In the genomic region with DNA sequence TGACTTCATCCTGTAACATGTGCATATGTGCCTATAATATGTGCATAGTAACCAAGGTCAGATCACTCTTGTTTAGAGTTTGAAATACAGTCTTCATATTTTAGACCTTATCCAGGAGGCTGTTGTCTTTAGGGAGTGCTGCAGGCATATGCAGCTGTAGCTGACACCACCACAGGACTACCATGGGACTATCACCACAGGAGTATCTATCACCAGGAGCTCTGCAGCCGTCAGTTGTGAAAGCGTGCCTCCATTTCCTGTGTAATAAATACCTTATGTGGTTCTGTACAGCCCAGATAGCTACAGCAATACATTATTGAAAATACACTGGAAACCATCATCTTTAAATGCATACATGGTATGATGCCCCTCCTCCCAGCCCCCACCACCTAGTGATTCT, we compare ENCODE assay signal across 34 mouse cellular contexts. TPM values are rescaled to one million over a fixed set of nuclear protein-coding genes. Genes with fewer than 3 reads are reported as not detected.
A peak's percentile ranks its signal among the peaks of the same experiment; 100 is the strongest.
DNase-seq lines count a peak whose midpoint lies in the region; ATAC-seq lines count a peak whose summit lies in the region.
"Had no signal": no experiment of that assay in that cellular context is flagged by ENCODE, and none has a peak within 500 bp of the region (broad histone marks: within the 10 kb centered on the region; RNA-seq: fewer than 3 reads in every experiment).

No protein-coding gene starts in this region.

- 0 out of 2 replicates have a peak, but pooled peaks have one; percentile 14 for ATAC-seq in frontal cortex, adult (ENCODE audit: low TSS enrichment)
- no peak for ATAC-seq in liver, embryonic 16.5 days (ENCODE audit: low read depth)
- ATAC-seq in granulocyte monocyte progenitor cell, adult 5-6 weeks (replicated peaks; ENCODE audit: poor library complexity, severe bottlenecking) = peak; percentile 40
- ATAC-seq: activated CD4-positive, CD25-positive, alpha-beta regulatory T cell, adult 4 months; forebrain, embryonic 14.5 days; intestine, embryonic 16.5 days; midbrain, embryonic 16.5 days had no signal

- peaks cover 10% of the 10 kb centered on the region for H3K4me1 ChIP-seq in liver, embryonic 16.5 days (ENCODE audit: control insufficient read depth, low read depth, low read length)
- H3K4me1 ChIP-seq: hindbrain, embryonic 10.5 days had no signal

- no peaks in the 10 kb centered on the region for H3K36me3 ChIP-seq in liver, embryonic 16.5 days (ENCODE audit: control insufficient read depth, insufficient read depth)
- H3K36me3 ChIP-seq: embryonic facial prominence, embryonic 12.5 days; hindbrain, embryonic 10.5 days; limb, embryonic 15.5 days; liver, embryonic 15.5 days; midbrain, embryonic 10.5 days had no signal

- no peak overlapping the region for H3K4me2 ChIP-seq in liver, embryonic 16.5 days (ENCODE audit: low read depth, low read length)
- H3K4me2 ChIP-seq: embryonic facial prominence, embryonic 12.5 days; limb, embryonic 15.5 days; liver, embryonic 15.5 days had no signal

- no peak for DNase-seq in frontal cortex, postnatal 36 days (ENCODE audit: low spot score in 2 of 2)
- no peak for DNase-seq in liver
- DNase-seq in 416B (ENCODE audit: low read depth) = peak; percentile 49
- DNase-seq in right cerebral cortex, adult 2 months (ENCODE audit: low spot score in 2 of 2) = no peak
- DNase-seq in Muller cell, postnatal 12 days (ENCODE audit: inconsistent ontology term) = no peak
- DNase-seq: adrenal gland, adult 2 months; adrenal gland, postnatal 36 days; cerebellum, adult 8-10 months; cerebellum, postnatal 25 days; gastrocnemius, adult 2 months; gastrocnemius, postnatal 36 days; heart, postnatal 14 days; kidney, adult 9 months; kidney, postnatal 10 days; left cerebral cortex, postnatal 4 days; lung, postnatal 36 days; right cerebral cortex, adult 18-20 months; right cerebral cortex, postnatal 4 days; thymus, adult 18-20 months; thymus, postnatal 25 days had no signal

- no peaks in the 10 kb centered on the region for H3K9me3 ChIP-seq in liver, embryonic 16.5 days (replicated peaks; ENCODE audit: control insufficient read depth, low read length)
- H3K9me3 ChIP-seq: embryonic facial prominence, embryonic 12.5 days; hindbrain, embryonic 10.5 days; limb, embryonic 15.5 days; liver, embryonic 15.5 days; midbrain, embryonic 10.5 days had no signal

- H3K27me3 ChIP-seq in liver, embryonic 16.5 days (ENCODE audit: control insufficient read depth, insufficient read depth, low read depth, low read length) = no peaks in the 10 kb centered on the region
- H3K27me3 ChIP-seq: embryonic facial prominence, embryonic 12.5 days; limb, embryonic 15.5 days; liver, embryonic 15.5 days had no signal

- no peak overlapping the region for H3K9ac ChIP-seq in liver, embryonic 16.5 days (ENCODE audit: low read depth, low read length)
- H3K9ac ChIP-seq: embryonic facial prominence, embryonic 12.5 days; limb, embryonic 15.5 days; liver, embryonic 15.5 days had no signal

- no peak overlapping the region for H3K4me3 ChIP-seq in liver, embryonic 16.5 days (ENCODE audit: low read depth, low read length)
- H3K4me3 ChIP-seq: embryonic facial prominence, embryonic 12.5 days; gastrocnemius, adult 2 months; hindbrain, embryonic 10.5 days; limb, embryonic 15.5 days; liver, embryonic 15.5 days; midbrain, embryonic 10.5 days; myocyte had no signal

- peak overlapping the region; percentile 33; the same call in 1 of the 2 replicates for H3K27ac ChIP-seq in liver, embryonic 16.5 days (ENCODE audit: low read length)
- H3K27ac ChIP-seq: embryonic facial prominence, embryonic 12.5 days; gastrocnemius, adult 2 months; hindbrain, embryonic 10.5 days; limb, embryonic 15.5 days; midbrain, embryonic 10.5 days; stomach, postnatal 0 days had no signal

- 17% methylated on average over 2 of the region's 2 CpGs for WGBS in liver, embryonic 16.5 days (ENCODE audit: insufficient replicate concordance)

RNA-seq across cellular contexts. Expression of gene Atp2b1, which starts 33.0 kb away (rescaled TPM):
- polyA plus RNA-seq in liver, embryonic 16.5 days (2015; fragmentation: Nextera tagmentation; extraction: Ambion mirVana) = 27.4 and 29.0 TPM in 2 replicates
- 32.1 and 40.7 TPM in 2 replicates for total RNA-seq in granulocyte monocyte progenitor cell, adult 5-6 weeks (2014; fragmentation: Nextera tagmentation)
- total RNA-seq in granulocyte monocyte progenitor cell, adult 5-6 weeks (2017) = 54.3 and 61.8 TPM in 2 replicates
